Mouse (Mus musculus) forebrain, embryonic 13.5 days (tissue): ENCODE measurements around the gene Aoc3. TPM values are rescaled to one million over a fixed set of nuclear protein-coding genes. Genes with fewer than 3 reads are reported as not detected.
"Not testable (repeated sequence)": the region's sequence is repeated elsewhere in the genome, so short reads cannot be mapped to it uniquely, and the experiment has no call there.

Experiments
- ATAC-seq: fragments of 200-750 bp; cut with Nextera tagmentation; 2 replicates; pipeline ENCODE4 v1.8.0; 2017
- H3K27ac ChIP-seq: fragments of 300-500 bp; sonication (generic); 2 replicates; pipeline ENCODE4 v1.5.1; 2015; ENCODE audit warnings: inconsistent platforms, mild to moderate bottlenecking, moderate library complexity
- H3K27me3 ChIP-seq: fragments of 300-500 bp; sonication (generic); 2 replicates; pipeline ENCODE4 v1.6.1; 2015; ENCODE audit warnings: mild to moderate bottlenecking, inconsistent platforms
- H3K36me3 ChIP-seq: fragments of 300-500 bp; sonication (generic); 2 replicates; pipeline ENCODE4 v1.6.1; 2015; ENCODE audit warnings: mild to moderate bottlenecking, inconsistent platforms; ENCODE audit not compliant: poor library complexity, severe bottlenecking
- H3K4me1 ChIP-seq: fragments of 300-500 bp; sonication (generic); 2 replicates; pipeline ENCODE4 v1.6.1; 2015; ENCODE audit warnings: inconsistent platforms
- H3K4me2 ChIP-seq: fragments of 300-500 bp; sonication (generic); 2 replicates; pipeline ENCODE4 v1.6.1; 2015; ENCODE audit warnings: inconsistent platforms, mild to moderate bottlenecking, moderate library complexity
- H3K4me3 ChIP-seq: fragments of 300-500 bp; sonication (generic); 2 replicates; pipeline ENCODE4 v1.5.1; 2015; ENCODE audit warnings: mild to moderate bottlenecking, inconsistent platforms
- H3K9ac ChIP-seq: fragments of 300-500 bp; sonication (generic); 2 replicates; pipeline ENCODE4 v1.6.1; 2015; ENCODE audit warnings: mild to moderate bottlenecking, inconsistent platforms
- H3K9me3 ChIP-seq: fragments of 300-500 bp; sonication (generic); replicated peaks from 2 replicates; pipeline ENCODE4 v1.6.1; 2016; ENCODE audit warnings: inconsistent platforms
- WGBS: fragments of 180-500 bp; shearing (Covaris S2); methylation state at CpG from one replicate; pipeline ENCODE4 v1.1.7; 2015; 5-methylcytosine and 5-hydroxymethylcytosine counted together
- polyA plus RNA-seq: library from polyadenylated mRNA; unstranded; fragments of >200 nt; fragmentation: Nextera tagmentation; extraction: Ambion mirVana; gene quantifications from 2 replicates; pipeline ENCODE4 v1.2.1, GENCODE M21; 2015

The Aoc3 gene
- polyA plus RNA-seq, 1 experiment from 2014 or later: not detected

DNA sequence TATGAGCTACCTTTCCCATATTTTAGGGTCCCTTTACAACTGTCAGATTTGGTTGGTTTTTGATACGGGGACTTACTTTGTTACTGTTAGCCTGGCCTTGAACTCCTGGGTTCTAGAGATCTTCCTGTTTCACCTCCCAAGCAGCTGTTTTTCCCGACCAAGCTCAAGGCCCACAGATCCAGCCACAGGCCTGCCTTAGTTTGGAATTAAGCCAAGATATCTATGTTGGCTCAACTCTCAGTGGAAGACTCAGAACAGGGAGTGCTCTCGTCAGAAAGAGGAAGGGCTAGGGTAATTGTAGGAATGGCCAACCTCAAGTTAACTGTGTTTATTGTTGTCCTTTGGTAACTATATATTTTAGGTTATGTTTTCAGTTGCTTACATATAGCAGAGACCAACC is 18.3 kb upstream of the Aoc3 start:
- H3K27me3 ChIP-seq: no peaks in the 10 kb centered on the region
- H3K27ac ChIP-seq: no peak overlapping the region
- no peak overlapping the region for H3K9ac ChIP-seq
- H3K4me3 ChIP-seq: no peak overlapping the region
- H3K4me2 ChIP-seq: no peak overlapping the region
- WGBS: 79% methylated on average over 3 of the region's 3 CpGs
- peaks cover 6% of the 10 kb centered on the region for H3K4me1 ChIP-seq
- H3K9me3 ChIP-seq: no peaks in the 10 kb centered on the region
- no peak for ATAC-seq
- no peaks in the 10 kb centered on the region for H3K36me3 ChIP-seq

DNA sequence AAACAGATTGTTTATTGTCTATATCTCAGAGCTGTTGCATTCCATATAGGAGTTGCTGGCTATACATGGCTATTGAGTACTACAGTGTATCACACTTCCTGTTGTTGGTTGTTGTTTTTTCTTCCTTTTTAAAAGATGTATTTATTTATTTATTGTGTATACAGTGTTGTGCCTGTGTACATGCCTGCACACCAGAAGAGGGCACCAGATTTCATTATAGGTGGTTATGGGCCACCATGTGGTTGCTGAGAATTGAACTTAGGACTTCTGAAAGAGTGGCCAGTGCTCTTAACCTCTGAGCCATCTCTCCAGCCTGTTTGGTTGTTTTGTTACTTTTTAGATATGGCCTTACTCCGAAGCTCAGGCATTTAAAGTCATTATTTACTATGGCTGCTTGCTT is 15.8 kb upstream of the Aoc3 start:
- WGBS: 94% methylated on average over 1 of the region's 1 CpGs
- H3K9ac ChIP-seq: no peak overlapping the region
- H3K27me3 ChIP-seq: no peaks in the 10 kb centered on the region

DNA sequence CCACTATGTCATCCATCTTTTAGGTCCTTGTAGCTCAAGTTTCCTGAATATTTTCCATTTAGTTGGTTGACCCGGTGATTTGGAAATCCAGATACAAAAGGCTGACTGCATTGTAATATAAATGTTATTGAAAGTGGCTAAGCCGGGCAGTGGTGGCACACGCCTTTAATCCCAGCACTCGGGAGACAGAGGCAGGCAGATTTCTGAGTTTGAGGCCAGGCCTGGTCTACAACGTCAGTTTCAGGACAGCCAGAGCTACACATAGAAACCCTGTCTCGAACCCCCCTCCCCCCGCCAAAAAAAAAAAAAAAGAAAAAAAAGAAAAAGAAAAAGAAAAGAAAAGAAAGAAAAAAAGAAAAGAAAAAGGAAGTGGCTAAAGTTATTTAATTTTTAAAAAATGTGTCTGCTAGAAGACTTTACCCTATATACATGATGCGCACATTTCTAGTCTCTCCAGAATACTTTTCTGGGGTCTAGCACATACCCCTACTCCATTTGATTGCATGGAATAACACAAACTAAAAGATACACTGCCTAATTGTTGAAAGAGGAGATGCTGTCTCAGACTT is 15.2 kb upstream of the Aoc3 start:
- peaks cover 22% of the 10 kb centered on the region for H3K36me3 ChIP-seq

More for the DNA sequence above, 15.8 kb upstream of the Aoc3 start:
- Histone ChIP-seq H3K4me2 (no peak overlapping the region), H3K4me3 (no peak overlapping the region), H3K9me3 (no peaks in the 10 kb centered on the region), H3K36me3 (peaks cover 16% of the 10 kb centered on the region), H3K27ac (no peak overlapping the region), H3K4me1 (peaks cover 17% of the 10 kb centered on the region)
- ATAC-seq: no peak

DNA sequence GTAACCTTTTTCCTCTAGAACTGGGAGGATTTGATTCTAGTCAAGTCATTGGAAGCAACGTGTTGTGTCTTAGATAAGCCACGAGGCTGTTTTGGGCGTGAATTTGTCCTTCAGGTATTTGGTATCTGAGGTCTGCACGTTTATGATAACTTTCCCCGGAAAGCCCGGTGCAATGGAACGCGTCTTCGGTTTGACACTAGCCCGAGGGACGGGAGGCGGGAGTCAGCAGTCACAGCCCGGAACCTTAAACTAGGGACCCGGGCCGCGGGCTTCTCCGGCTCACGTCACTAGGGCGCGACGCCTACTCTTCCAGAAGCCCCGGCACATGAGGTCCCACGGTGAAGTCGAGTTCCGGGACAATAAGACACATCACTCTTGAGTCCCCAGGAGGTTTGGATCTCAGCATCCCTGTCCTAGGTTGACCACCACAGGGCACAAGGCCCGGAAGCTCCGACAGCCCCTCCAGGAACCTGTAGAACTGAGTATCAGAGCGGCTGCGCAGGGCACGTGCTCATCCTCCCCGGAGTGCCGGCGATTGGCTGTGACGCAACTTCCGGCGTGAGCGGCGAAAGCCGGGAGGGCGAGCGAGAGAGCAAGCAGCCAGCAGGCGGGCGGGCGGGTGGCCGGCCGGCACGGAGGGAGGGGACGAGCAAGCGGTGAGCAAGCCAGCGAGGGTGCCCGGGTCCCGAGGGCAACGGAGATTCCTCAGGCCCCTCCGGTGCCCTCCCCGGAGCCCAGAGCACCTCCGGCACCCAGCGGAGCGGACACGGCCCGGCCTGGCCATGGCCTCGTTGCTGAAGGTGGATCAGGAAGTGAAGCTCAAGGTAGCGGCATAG is 14.5 kb upstream of the Aoc3 start, which contains the start of gene Psme3:
Gene Psme3, plus strand, starts transcription at position 549 of the 836 bp plus-strand sequence.
- peaks cover 30% of the 10 kb centered on the region for H3K36me3 ChIP-seq
- H3K4me2 ChIP-seq: peak within 1 kb of the TSS; percentile 99
- H3K4me3 ChIP-seq: peak within 1 kb of the TSS; percentile 98
- ATAC-seq: peak; percentile 93
- H3K4me1 ChIP-seq: peaks cover 17% of the 10 kb centered on the region
- H3K27ac ChIP-seq: peak within 1 kb of the TSS; percentile 44
- H3K9me3 ChIP-seq: no peaks in the 10 kb centered on the region
- H3K27me3 ChIP-seq: no peaks in the 10 kb centered on the region
- under 1% methylated on average over 61 of the region's 62 CpGs for WGBS
- H3K9ac ChIP-seq: peak within 1 kb of the TSS; percentile 97

More for the DNA sequence above, 15.2 kb upstream of the Aoc3 start:
- WGBS: 85% methylated on average over 8 of the region's 8 CpGs
- Histone ChIP-seq H3K4me2 (peak overlapping the region; percentile 99), H3K4me3 (peak overlapping the region; percentile 98), H3K4me1 (peaks cover 17% of the 10 kb centered on the region), H3K27ac (no peak overlapping the region), H3K27me3 (no peaks in the 10 kb centered on the region), H3K9me3 (no peaks in the 10 kb centered on the region), H3K9ac (peak overlapping the region; percentile 97)
- 0 out of 2 replicates have a peak, but pooled peaks have one; percentile 17 for ATAC-seq

DNA sequence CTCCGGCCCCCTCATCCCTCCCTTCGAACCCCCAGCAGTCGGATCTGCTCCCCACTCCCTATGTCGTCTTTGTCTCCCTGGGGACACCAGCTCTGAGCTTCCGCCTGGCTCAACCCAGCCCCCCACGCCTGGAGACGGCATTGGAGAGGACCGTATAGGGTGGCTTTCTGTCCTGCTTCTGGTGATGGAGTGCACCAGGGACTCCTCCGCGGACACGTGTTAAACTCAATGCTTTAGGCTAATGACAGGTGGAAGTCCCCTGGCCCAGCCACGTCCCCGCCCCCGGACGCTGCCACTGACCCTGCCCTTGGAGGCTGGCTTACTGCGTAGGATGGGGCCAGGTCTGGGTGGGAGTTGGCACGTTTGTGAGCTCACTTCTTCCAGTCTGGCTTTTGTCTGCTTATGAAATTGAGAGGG is 13.9 kb upstream of the Aoc3 start:
- ATAC-seq: no peak; the same call in 1 of the 2 replicates
- whole genome bisulfite sequencing: 1% methylated on average over 17 of the region's 17 CpGs
- Histone ChIP-seq H3K27ac (peak overlapping the region; percentile 44; the same call in 1 of the 2 replicates), H3K4me3 (peak overlapping the region; percentile 98), H3K9ac (peak overlapping the region; percentile 97), H3K27me3 (no peaks in the 10 kb centered on the region), H3K36me3 (peaks cover 36% of the 10 kb centered on the region), H3K4me1 (peaks cover 17% of the 10 kb centered on the region), H3K4me2 (peak overlapping the region; percentile 99), H3K9me3 (no peaks in the 10 kb centered on the region)

DNA sequence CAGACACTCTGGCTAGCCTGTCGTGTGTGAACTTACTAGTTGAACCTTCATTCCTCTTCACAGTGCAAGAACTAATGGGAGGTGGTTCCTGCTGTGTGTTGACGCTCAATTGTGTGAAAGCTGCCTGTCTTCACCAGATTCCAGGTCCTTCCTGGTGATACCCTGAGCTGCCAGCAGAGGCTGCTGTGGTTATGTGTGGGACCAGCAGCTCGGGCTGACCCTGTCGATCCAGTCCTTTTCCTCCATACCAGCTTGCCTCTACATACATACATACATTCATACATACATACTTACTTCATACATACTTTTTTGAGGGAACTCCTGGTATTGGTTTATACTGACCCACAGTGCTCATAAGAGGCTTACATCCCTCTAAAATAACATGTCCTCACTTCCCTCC is 6.8 kb upstream of the Aoc3 start:
- Histone ChIP-seq H3K4me2 (no peak overlapping the region), H3K27me3 (no peaks in the 10 kb centered on the region), H3K27ac (no peak overlapping the region), H3K4me1 (no peaks in the 10 kb centered on the region), H3K36me3 (peaks cover 80% of the 10 kb centered on the region), H3K9me3 (no peaks in the 10 kb centered on the region), H3K9ac (no peak overlapping the region), H3K4me3 (no peak overlapping the region)
- WGBS: 7% methylated on average over 4 of the region's 4 CpGs
- ATAC-seq: peak; percentile 30; the same call in 1 of the 2 replicates

DNA sequence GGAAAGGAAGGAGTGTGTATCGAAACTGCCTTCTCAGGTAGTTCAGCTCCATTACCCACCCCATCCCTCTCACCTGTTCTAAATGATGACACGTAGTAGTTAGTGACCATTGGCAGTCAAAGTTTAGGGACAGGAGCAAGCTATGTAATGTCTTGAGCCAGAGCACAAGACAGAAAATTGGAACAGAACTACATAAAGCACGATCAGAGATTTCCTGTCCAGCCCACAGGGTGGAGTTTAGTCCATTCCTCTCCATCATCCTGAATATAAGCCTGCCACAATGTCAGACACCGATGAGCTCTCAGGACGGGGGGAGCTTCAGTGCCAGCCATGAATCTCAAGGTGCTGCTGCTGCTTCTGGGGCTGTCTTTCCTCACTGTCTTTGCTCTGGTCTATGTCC is 5.6 kb upstream of the Aoc3 start, which contains the start of gene Aoc2:
Gene Aoc2, plus strand, starts transcription at position 301 of the 400 bp plus-strand sequence.
- Histone ChIP-seq H3K4me3 (no peak within 1 kb of the TSS), H3K9me3 (no peaks in the 10 kb centered on the region), H3K36me3 (peaks cover 69% of the 10 kb centered on the region), H3K27ac (no peak within 1 kb of the TSS), H3K4me1 (no peaks in the 10 kb centered on the region), H3K27me3 (no peaks in the 10 kb centered on the region), H3K4me2 (no peak within 1 kb of the TSS), H3K9ac (no peak within 1 kb of the TSS)
- no peak for ATAC-seq
- 94% methylated on average over 5 of the region's 5 CpGs for WGBS

DNA sequence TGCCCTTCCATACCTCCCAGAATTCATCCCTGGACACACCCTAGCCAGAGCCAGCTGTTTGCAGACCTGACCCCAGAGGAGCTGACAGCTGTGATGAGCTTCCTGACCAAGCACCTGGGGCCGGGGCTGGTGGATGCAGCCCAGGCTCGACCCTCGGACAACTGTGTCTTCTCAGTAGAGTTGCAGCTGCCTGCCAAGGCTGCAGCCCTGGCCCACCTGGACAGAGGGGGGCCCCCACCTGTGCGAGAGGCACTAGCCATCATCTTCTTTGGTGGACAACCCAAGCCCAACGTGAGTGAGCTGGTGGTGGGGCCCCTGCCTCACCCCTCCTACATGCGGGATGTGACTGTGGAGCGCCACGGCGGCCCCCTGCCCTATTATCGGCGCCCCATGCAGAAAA is 5.2 kb upstream of the Aoc3 start:
- not testable (repeated sequence) for H3K4me1 ChIP-seq, H3K9me3 ChIP-seq, ATAC-seq, H3K27ac ChIP-seq, H3K9ac ChIP-seq, H3K27me3 ChIP-seq, H3K4me3 ChIP-seq, H3K4me2 ChIP-seq
- peaks cover 64% of the 10 kb centered on the region for H3K36me3 ChIP-seq
- WGBS: 93% methylated on average over 11 of the region's 11 CpGs

DNA sequence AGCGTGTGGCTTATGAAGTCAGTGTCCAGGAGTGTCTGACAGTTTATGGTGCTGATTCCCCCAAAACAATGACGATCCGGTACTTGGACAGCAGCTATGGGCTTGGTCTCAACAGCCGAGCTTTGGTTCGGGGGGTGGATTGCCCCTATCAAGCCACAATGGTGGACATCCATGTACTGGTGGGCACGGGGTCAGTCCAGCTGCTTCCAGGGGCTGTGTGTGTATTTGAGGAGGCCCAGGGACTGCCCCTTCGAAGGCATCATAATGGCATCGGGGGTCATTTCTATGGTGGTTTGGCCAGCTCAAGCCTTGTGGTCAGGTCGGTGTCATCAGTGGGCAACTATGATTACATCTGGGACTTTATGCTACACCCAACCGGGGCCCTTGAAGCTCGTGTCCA is 4.3 kb upstream of the Aoc3 start:
- Histone ChIP-seq H3K9me3 (no peaks in the 10 kb centered on the region), H3K4me3 (no peak overlapping the region), H3K27ac (no peak overlapping the region), H3K9ac (no peak overlapping the region), H3K4me1 (no peaks in the 10 kb centered on the region), H3K4me2 (no peak overlapping the region), H3K27me3 (no peaks in the 10 kb centered on the region), H3K36me3 (peaks cover 55% of the 10 kb centered on the region)
- WGBS: 86% methylated on average over 11 of the region's 11 CpGs
- ATAC-seq: no peak

DNA sequence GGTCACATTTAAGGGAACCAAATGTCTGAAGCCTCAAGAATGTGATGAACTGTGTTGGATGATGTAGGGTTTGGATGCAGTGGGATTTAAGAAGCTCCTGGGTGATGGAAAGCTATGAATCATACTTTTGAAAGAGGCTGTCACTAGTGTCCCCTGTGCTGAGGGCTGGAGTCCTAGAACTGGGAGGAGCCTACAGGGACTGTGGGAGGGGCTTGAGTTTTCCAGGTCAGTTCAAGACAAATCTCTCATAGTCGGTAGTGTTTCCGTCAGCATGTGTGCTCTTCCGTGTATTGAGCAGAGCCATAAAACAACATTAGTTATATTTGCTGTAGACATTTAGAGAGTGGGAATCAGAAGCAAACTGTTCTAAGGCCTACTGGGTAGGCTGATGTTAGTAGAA is 3.1 kb upstream of the Aoc3 start:
- no peak overlapping the region for H3K9ac ChIP-seq
- WGBS: 64% methylated on average over 3 of the region's 3 CpGs
- H3K36me3 ChIP-seq: peaks cover 43% of the 10 kb centered on the region
- H3K27me3 ChIP-seq: no peaks in the 10 kb centered on the region
- ATAC-seq: no peak
- no peak overlapping the region for H3K27ac ChIP-seq
- H3K4me3 ChIP-seq: no peak overlapping the region
- no peaks in the 10 kb centered on the region for H3K4me1 ChIP-seq
- H3K4me2 ChIP-seq: no peak overlapping the region
- H3K9me3 ChIP-seq: no peaks in the 10 kb centered on the region

DNA sequence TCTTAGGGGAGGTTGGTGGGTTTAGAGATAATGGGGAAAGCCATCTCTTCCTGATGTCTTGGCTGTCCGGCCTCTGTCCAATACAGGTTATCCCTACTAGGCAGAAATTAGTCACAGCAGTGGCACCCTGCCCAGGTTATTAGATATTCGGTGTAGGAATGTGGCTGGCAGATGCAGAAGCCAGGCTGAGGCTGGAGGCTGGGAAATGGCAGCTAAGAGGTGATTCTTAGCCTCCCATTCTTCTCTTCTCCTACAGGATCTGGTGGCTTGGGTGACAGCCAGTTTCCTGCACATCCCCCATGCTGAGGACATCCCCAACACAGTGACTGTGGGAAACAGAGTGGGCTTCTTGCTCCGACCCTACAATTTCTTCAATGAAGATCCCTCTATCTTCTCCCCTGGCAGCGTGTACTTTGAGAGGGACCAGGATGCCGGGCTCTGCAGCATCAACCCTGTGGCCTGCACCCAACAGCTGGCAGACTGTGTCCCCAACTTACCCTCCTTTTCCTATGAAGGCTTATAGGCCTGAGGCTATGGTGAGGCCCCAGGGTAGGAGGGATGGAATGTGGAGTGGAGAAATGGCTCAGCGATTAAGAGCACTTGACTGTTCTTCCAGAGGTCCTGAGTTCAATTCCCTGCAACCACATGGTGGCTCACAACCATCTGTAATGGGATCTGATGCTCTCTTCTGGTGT is 1.3 kb upstream of the Aoc3 start:
- Histone ChIP-seq H3K4me1 (no peaks in the 10 kb centered on the region), H3K4me2 (no peak overlapping the region), H3K9me3 (no peaks in the 10 kb centered on the region), H3K27ac (no peak overlapping the region), H3K9ac (no peak overlapping the region; the same call in 1 of the 2 replicates), H3K4me3 (no peak overlapping the region), H3K27me3 (no peaks in the 10 kb centered on the region), H3K36me3 (peaks cover 26% of the 10 kb centered on the region)
- WGBS: 87% methylated on average over 6 of the region's 6 CpGs
- no peak for ATAC-seq

DNA sequence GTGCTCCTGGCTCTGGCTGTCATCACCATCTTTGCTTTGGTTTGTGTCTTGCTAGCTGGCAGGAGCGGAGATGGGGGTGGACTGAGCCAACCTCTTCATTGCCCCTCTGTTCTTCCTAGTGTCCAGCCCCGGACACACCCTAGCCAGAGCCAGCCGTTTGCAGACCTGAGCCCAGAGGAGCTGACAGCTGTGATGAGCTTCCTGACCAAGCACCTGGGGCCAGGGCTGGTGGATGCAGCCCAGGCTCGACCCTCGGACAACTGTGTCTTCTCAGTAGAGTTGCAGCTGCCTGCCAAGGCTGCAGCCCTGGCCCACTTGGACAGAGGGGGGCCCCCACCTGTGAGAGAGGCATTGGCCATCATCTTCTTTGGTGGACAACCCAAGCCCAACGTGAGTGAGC is 556 bp downstream of the Aoc3 start:
- not testable (repeated sequence) for H3K36me3 ChIP-seq, ATAC-seq, H3K4me3 ChIP-seq, H3K9ac ChIP-seq, H3K4me1 ChIP-seq, H3K4me2 ChIP-seq, H3K9me3 ChIP-seq, H3K27me3 ChIP-seq, H3K27ac ChIP-seq
- WGBS: 87% methylated on average over 6 of the region's 6 CpGs
